Mouse (Mus musculus) stomach, postnatal 0 days (tissue): Measurements from ENCODE around the gene Prkcq.

Experiments used
- CTCF ChIP-seq: IDR thresholded peaks from 2 replicates; pipeline ENCODE4 v1.5.1; 2016; ENCODE audit warnings: antibody characterized with exemption, low read depth, mild to moderate bottlenecking, moderate library complexity
- EP300 ChIP-seq: optimal IDR thresholded peaks from 2 replicates; pipeline ENCODE3; 2016; ENCODE audit warnings: antibody characterized with exemption

DNA sequence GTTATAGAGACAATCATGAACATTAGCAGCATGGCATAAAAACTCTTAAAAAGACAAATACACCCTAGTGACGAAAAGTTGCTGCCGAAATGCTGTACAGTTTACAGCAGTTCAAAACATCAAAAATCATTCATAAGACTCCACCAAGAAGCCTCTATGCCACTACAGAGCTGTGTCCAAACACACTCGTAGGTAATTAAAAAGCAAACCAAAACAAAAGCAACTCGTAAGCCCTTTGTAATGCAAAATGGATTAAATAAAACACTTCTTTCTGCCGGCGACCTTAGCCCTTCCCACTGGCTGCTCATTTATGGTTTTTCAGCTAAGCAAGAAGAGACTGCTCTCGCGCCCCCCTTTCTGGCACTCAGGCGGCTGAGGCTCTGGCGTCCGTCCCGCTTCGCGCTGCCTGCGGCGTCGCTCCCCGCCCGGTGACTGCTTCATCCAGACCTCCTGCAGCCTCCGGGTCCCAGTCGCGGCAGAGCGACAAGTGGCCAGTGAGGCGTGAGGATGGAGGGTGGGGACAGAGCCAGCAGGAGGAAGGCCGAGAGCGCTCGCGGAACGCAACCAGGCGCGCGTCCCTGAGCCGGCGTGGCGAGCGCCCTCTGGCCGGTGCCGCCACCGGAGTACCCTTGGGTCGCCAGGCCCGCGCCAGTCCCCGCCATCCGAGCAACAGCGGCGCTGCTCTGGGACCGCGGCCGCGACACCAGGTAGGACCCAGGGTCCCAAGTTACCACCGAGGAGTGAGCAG, at the start of gene Prkcq:
- TF ChIP-seq CTCF (peak; percentile 41; the same call in 1 of the 2 replicates), EP300 (no peak)
